Mouse (Mus musculus): Measurements from ENCODE around the gene Scn8a. TPM values are rescaled to one million over a fixed set of nuclear protein-coding genes. Genes with fewer than 3 reads are reported as not detected.

Gene Scn8a
- polyA plus RNA-seq, 1 experiment from 2014 or later: 1.3 TPM

DNA sequence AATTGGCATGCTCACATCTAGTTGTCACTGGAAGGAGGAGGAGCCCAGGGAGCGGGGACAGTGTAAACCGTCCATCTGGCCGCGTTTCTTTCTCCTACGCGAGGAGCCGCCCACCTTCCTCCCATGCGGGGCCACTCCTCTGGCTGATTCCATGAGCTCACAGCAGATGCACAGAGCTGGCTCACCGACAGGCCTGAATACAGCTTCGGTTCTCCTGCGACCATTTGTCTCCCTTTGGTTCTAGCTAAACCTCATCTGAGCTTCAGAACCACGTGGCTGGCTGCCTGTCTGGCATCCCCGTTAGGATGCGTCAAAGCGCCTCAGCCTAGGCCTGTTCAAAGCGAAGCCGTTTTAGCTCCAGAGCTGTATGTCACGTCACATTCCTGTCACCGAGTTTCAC is 53.8 kb downstream of the Scn8a start:
- H3K36me3 ChIP-seq (ENCODE audit: insufficient read depth): no peaks in the 10 kb centered on the region
- no peak for TF ChIP-seq CTCF (IDR thresholded peaks at IDR 0.05; ENCODE audit: low read depth)
- H3K27me3 ChIP-seq (ENCODE audit: insufficient read depth, low read length): no peaks in the 10 kb centered on the region
- H3K4me1 ChIP-seq (ENCODE audit: insufficient read depth): 0 out of 2 replicates have a peak, but pooled peaks cover 3% of the 10 kb centered on the region
- H3K4me2 ChIP-seq: peak overlapping the region; percentile 38; the same call in 1 of the 2 replicates
- no peak overlapping the region for H3K27ac ChIP-seq (ENCODE audit: low read depth)
- DNase-seq (peak; percentile 72), ATAC-seq (ENCODE audit: insufficient read depth) (peak; percentile 71; the same call in 1 of the 2 replicates)
- H3K9me3 ChIP-seq (ENCODE audit: low read depth, low read length): no peaks in the 10 kb centered on the region
- H3K9ac ChIP-seq: no peak overlapping the region
- H3K4me3 ChIP-seq (ENCODE audit: low read depth, low read length): 0 out of 2 replicates have a peak overlapping the region, but pooled peaks have one; percentile 6
- 15% methylated on average over 19 of the region's 19 CpGs for WGBS

DNA sequence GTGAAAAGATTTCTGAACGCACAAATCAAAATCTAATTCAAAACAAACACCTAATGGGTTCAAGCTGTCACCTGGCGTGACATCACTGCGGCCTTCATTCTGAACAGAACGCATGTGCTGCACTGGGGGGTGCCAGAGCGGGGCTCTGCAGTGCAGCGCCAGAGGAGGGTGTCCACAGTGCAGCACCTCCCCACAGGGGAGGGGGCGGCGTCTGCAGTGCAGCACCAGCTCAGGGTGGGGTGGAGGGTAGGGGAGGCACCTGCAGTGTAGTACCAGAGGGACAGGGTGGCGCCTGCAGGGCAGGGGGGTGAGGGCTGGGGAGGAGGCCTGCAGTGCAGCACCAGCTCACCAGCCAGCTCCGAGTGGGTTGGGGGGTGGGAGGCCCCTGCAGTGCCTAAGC is 55.3 kb downstream of the Scn8a start:
- no peak for DNase-seq
- Histone ChIP-seq H3K27me3 (ENCODE audit: insufficient read depth, low read length) (no peaks in the 10 kb centered on the region), H3K4me2 (no peak overlapping the region)

DNA sequence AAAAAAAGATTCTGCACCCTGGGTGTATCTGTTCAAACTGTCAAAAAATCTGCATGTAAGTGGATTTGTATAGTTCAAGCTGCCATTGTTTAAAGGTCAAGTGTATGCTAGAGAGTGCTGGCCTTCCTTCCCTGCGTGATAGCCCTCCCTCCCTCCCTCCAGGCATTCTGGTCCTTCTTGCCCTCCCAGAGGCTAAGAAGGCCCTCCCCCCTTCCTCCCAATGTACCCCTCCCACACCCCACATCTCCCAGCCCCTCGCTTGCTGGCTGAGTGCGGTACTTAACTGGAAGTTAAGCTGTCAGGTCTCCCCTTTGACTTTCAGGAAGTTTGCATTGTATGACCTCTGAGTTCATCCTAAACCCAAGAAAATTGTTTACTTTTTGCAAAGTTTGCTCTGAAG is 60.8 kb downstream of the Scn8a start:
- H3K9me3 ChIP-seq (ENCODE audit: low read depth, low read length): no peaks in the 10 kb centered on the region
- ATAC-seq (ENCODE audit: insufficient read depth): no peak
- H3K4me2 ChIP-seq: no peak overlapping the region
- H3K9ac ChIP-seq: no peak overlapping the region
- WGBS: 10% methylated on average over 3 of the region's 3 CpGs
- H3K36me3 ChIP-seq (ENCODE audit: insufficient read depth): no peaks in the 10 kb centered on the region
- no peak for TF ChIP-seq CTCF (IDR thresholded peaks at IDR 0.05; ENCODE audit: low read depth)
- H3K4me1 ChIP-seq (ENCODE audit: insufficient read depth): no peaks in the 10 kb centered on the region
- DNase-seq: no peak
- H3K27ac ChIP-seq (ENCODE audit: low read depth): no peak overlapping the region
- no peaks in the 10 kb centered on the region for H3K27me3 ChIP-seq (ENCODE audit: insufficient read depth, low read length)
- H3K4me3 ChIP-seq (ENCODE audit: low read depth, low read length): no peak overlapping the region

More for the DNA sequence above, 55.3 kb downstream of the Scn8a start:
- no peaks in the 10 kb centered on the region for H3K9me3 ChIP-seq (ENCODE audit: low read depth, low read length)
- 0 out of 2 replicates have a peak, but pooled peaks cover 3% of the 10 kb centered on the region for H3K4me1 ChIP-seq (ENCODE audit: insufficient read depth)
- H3K4me3 ChIP-seq (ENCODE audit: low read depth, low read length): no peak overlapping the region
- no peak overlapping the region for H3K9ac ChIP-seq
- WGBS: 72% methylated on average over 10 of the region's 10 CpGs
- H3K27ac ChIP-seq (ENCODE audit: low read depth): no peak overlapping the region
- TF ChIP-seq CTCF (IDR thresholded peaks at IDR 0.05; ENCODE audit: low read depth): no peak
- no peaks in the 10 kb centered on the region for H3K36me3 ChIP-seq (ENCODE audit: insufficient read depth)
- no peak for ATAC-seq (ENCODE audit: insufficient read depth)

DNA sequence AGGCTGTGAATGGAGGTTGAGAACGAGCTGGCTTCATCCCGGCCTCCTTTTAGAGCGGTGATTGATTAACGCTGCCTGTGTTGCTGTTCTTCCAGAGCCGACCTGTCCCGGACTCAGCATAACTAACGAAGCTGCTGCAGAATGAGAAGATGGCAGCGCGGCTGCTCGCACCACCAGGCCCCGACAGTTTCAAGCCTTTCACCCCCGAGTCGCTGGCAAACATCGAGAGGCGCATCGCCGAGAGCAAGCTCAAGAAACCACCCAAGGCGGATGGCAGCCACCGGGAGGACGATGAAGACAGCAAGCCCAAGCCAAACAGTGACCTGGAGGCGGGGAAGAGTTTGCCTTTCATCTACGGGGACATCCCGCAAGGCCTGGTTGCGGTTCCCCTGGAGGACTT is 66.5 kb downstream of the Scn8a start:
- Histone ChIP-seq H3K27ac (ENCODE audit: low read depth) (no peak overlapping the region), H3K27me3 (ENCODE audit: insufficient read depth, low read length) (no peaks in the 10 kb centered on the region), H3K36me3 (ENCODE audit: insufficient read depth) (no peaks in the 10 kb centered on the region), H3K4me2 (peak overlapping the region; percentile 40), H3K4me1 (ENCODE audit: insufficient read depth) (no peaks in the 10 kb centered on the region), H3K4me3 (ENCODE audit: low read depth, low read length) (0 out of 2 replicates have a peak overlapping the region, but pooled peaks have one; percentile 11), H3K9me3 (ENCODE audit: low read depth, low read length) (no peaks in the 10 kb centered on the region), H3K9ac (peak overlapping the region; percentile 13; the same call in 1 of the 2 replicates)
- no peak for TF ChIP-seq CTCF (IDR thresholded peaks at IDR 0.05; ENCODE audit: low read depth)
- no peak for DNase-seq
- WGBS: 31% methylated on average over 24 of the region's 24 CpGs
- ATAC-seq (ENCODE audit: insufficient read depth): no peak

DNA sequence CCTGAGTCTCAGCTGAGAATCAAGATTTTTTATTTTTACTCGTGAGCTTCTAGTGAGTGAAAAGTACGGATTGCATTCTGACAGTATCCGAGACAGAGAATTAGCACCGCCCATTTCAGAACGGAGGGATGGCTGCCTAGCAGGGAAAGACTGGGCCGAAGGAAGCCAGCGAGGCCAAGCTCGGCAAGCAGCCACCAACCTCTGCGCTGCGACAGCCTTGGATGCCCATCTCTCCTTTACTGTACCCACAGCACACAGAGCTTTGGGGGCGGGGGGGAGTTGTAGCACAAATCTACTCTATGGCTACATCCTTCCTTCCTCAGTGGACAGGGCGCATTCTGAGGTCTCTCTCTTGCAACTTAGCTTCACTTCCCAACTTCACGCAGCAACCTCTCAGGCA is 78.7 kb downstream of the Scn8a start:
- Histone ChIP-seq H3K9ac (no peak overlapping the region), H3K27me3 (ENCODE audit: insufficient read depth, low read length) (no peaks in the 10 kb centered on the region), H3K27ac (ENCODE audit: low read depth) (no peak overlapping the region), H3K36me3 (ENCODE audit: insufficient read depth) (no peaks in the 10 kb centered on the region), H3K4me3 (ENCODE audit: low read depth, low read length) (no peak overlapping the region), H3K4me1 (ENCODE audit: insufficient read depth) (no peaks in the 10 kb centered on the region), H3K4me2 (no peak overlapping the region), H3K9me3 (ENCODE audit: low read depth, low read length) (no peaks in the 10 kb centered on the region)
- no peak for ATAC-seq (ENCODE audit: insufficient read depth)
- 86% methylated on average over 13 of the region's 13 CpGs for WGBS
- DNase-seq: no peak
- no peak for TF ChIP-seq CTCF (IDR thresholded peaks at IDR 0.05; ENCODE audit: low read depth)

DNA sequence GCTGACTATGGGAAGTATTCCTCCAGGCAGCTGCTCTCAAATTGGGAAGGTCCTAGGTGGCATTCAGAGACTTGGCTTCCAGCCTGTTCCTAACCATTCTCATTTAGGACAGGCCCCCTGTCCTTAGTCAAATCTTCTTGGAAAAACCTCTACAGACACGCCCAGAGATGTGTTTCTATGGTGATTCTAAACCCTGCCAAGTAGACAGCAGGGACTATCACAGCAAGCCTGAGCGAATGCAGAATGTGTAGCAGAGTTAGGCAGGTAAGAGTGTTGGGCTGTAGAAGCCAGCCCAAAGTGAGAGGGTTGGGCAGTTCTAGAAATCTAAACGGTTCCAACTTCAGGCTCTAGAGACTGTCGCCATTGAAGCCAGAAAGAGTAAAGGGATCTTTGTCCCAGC is 79.5 kb downstream of the Scn8a start:
- ATAC-seq (ENCODE audit: insufficient read depth): no peak
- Histone ChIP-seq H3K4me2 (no peak overlapping the region), H3K4me1 (ENCODE audit: insufficient read depth) (no peaks in the 10 kb centered on the region), H3K36me3 (ENCODE audit: insufficient read depth) (no peaks in the 10 kb centered on the region), H3K4me3 (ENCODE audit: low read depth, low read length) (no peak overlapping the region), H3K9ac (no peak overlapping the region), H3K27me3 (ENCODE audit: insufficient read depth, low read length) (no peaks in the 10 kb centered on the region), H3K9me3 (ENCODE audit: low read depth, low read length) (no peaks in the 10 kb centered on the region), H3K27ac (ENCODE audit: low read depth) (no peak overlapping the region)
- 70% methylated on average over 4 of the region's 4 CpGs for WGBS
- TF ChIP-seq CTCF (IDR thresholded peaks at IDR 0.05; ENCODE audit: low read depth): no peak
- no peak for DNase-seq

DNA sequence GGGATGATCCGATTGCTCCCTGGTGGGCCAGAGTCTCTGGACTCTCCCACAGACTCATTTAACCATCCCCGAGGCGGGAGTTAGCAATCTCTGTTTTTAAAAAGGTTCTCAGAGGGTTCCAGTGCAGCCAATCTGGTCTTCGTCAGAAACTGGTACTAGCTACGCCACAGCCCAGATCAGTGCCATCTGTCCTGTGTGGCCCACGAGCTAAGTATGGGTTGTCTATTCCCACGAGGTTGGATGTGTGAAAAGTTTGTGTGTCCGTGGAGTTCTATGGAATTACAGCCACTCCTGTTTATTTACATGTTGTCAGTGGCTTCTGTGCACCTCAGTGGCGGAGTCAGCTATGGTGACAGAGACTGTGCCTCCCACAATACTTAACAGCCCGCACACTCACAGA is 81.8 kb downstream of the Scn8a start:
- H3K9me3 ChIP-seq (ENCODE audit: low read depth, low read length): no peaks in the 10 kb centered on the region
- H3K4me3 ChIP-seq (ENCODE audit: low read depth, low read length): no peak overlapping the region
- no peak for TF ChIP-seq CTCF (IDR thresholded peaks at IDR 0.05; ENCODE audit: low read depth)
- H3K27me3 ChIP-seq (ENCODE audit: insufficient read depth, low read length): no peaks in the 10 kb centered on the region
- H3K4me1 ChIP-seq (ENCODE audit: insufficient read depth): no peaks in the 10 kb centered on the region
- no peak overlapping the region for H3K4me2 ChIP-seq
- WGBS: 65% methylated on average over 10 of the region's 10 CpGs
- ATAC-seq (ENCODE audit: insufficient read depth): no peak
- H3K27ac ChIP-seq (ENCODE audit: low read depth): no peak overlapping the region
- no peak overlapping the region for H3K9ac ChIP-seq
- no peak for DNase-seq
- H3K36me3 ChIP-seq (ENCODE audit: insufficient read depth): no peaks in the 10 kb centered on the region

DNA sequence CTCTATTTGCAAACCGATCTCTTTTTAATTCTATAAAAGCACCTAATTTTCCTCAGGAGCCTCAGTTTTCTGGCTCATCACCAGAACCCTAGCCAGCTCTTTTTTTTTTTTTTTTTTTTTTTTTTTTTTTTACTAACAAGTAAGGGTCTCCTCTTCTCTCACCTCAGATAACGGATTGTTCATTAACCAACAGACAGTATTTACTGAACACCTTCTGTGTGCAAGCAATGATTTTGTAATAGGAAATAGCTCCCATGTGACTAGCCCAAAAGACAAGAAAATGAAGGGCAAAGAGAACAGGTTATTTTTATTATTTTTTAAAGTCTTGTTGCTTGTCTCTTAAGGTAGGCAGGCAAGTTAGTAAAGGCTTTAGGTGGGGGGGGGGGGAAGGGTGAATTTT is 82.6 kb downstream of the Scn8a start:
- H3K4me1 ChIP-seq (ENCODE audit: insufficient read depth): no peaks in the 10 kb centered on the region
- no peak overlapping the region for H3K27ac ChIP-seq (ENCODE audit: low read depth)
- no peaks in the 10 kb centered on the region for H3K36me3 ChIP-seq (ENCODE audit: insufficient read depth)
- 71% methylated on average over 2 of the region's 2 CpGs for WGBS
- DNase-seq (no peak), ATAC-seq (ENCODE audit: insufficient read depth) (no peak)
- no peaks in the 10 kb centered on the region for H3K9me3 ChIP-seq (ENCODE audit: low read depth, low read length)
- no peaks in the 10 kb centered on the region for H3K27me3 ChIP-seq (ENCODE audit: insufficient read depth, low read length)
- H3K4me3 ChIP-seq (ENCODE audit: low read depth, low read length): no peak overlapping the region
- no peak overlapping the region for H3K9ac ChIP-seq
- H3K4me2 ChIP-seq: no peak overlapping the region
- no peak for TF ChIP-seq CTCF (IDR thresholded peaks at IDR 0.05; ENCODE audit: low read depth)
